Mouse (Mus musculus) leukemia stem cell, adult 10-12 weeks (primary cell): ENCODE results near the gene Lefty1. TPM values are rescaled to one million over a fixed set of nuclear protein-coding genes. Genes with fewer than 3 reads are reported as not detected.

ENCODE experiments used
- polyA plus RNA-seq: library from polyadenylated mRNA; stranded (reverse); fragments of >175 nt; gene quantifications from 2 replicates; pipeline ENCODE4 v1.2.3, GENCODE M21; 2012; ENCODE audit warnings: low replicate concordance

The Lefty1 gene
- polyA plus RNA-seq, result 10.0 and 16.2 TPM in 2 replicates

GRCm38 (mm10) chr1:180934467-180935419 is at the start of gene Lefty1:
Lefty1 (plus strand) TSS chr1:180935022.

DNA sequence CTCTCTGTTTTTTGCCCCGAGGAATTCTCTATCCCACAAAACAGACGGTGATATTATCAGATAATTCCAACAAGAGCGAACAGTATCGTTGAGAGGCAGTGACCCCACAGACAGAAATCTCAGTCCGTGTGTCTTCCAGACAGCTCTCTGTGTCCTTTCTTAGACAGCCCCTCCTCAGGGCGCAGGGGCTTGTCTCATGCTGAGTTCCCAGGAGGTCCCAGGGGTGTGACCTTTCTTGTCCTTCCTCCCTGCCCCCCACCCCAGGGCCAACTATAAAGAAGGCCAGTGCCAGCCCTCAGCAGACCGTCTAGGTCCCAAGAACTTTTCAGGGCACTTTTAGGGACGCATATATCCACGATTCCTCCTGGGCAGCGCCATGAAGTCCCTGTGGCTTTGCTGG is 42.0 kb upstream of the Lefty1 start, which contains the start of gene Lefty2:
Lefty2 (plus strand) TSS at position 301 of the 400 bp plus-strand sequence.

DNA sequence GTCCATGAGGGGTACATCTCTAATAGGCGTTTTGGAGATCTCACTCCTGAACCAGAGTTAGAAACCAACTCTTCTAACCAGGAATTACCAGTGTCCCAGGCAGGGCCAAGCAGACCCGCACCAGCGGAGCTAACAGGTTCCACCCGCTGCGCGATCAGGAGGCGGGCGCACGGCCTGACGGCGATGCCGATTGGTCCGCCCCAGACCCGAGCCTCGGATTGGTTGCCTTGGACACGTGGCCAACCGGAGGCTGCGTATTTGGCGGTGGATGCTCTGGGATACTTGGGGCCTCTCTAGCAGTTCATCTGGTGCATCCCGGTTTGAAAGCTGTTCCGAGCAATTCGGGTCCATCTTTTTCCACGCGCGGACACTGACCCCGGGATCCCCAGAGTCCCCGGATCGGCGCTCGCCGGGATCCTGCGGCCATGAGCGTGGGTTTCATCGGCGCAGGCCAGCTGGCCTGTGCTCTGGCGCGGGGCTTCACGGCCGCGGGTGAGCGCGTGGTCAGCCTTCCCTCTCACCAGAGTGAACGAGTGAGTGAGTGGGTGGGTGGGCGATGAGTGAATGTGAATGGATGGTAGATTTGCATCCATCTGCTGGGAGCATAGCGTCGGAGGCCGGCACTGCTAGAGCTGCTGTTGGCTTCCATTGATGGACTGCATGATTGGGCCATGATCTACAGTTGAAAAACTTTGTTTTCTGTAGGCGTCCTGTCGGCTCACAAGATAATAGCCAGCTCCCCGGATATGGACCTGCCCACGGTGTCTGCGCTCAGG is 30.6 kb upstream of the Lefty1 start, which contains the start of gene Pycr2:
Pycr2 (plus strand) TSS at position 255 of the 776 bp plus-strand sequence.

DNA sequence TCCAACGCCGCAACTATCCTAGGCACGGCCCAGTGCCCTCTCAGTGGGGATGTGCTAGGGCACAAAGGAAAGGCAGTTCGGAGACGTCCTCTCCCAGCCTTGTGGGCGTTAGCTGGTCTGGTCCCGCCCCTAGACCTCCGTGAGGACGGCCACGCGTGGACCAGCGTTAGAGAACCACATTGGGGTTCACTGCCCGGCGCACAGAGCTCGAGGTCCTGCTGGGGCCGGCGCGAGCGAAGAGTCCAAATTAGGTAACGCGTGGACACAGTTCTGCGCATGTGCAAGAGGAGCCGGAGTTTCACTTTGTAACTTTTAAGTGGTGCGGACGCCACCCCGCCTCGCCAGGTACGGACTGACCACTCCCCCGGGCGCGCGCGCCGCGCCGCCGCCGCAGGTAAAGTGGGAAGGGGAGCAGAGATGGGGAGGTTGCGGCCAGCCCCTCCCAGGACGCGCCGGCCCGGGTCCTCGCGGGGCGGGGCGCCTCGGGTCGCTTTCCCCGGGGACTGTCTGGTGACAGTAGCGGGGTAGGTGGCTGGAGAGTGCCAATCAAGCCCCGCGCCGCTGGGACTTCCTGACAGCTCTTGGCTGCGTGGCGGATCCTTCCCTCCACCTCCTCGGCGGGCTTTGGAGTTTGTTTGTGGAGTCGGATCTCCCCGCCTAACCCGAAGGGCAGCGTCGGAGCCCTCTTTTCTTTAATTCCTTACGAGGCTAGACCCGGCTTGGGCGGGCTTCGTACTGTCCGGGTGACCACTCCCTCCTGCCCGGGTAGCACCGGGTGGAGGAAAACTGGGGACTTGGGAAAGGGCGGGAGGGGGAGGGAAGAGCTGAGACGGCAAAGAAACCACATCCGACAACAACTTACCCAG is 7.6 kb downstream of the Lefty1 start, which contains the start of gene Tmem63a:
Tmem63a (plus strand) TSS at position 179 of the 866 bp plus-strand sequence.

Other genes with a start within 250 kb of the Lefty1 start
- not detected in 2 replicates for gene Mixl1, start 238.0 kb upstream of the Lefty1 start, polyA plus RNA-seq
- gene Acbd3, start 209.0 kb upstream of the Lefty1 start, polyA plus RNA-seq, result 3.6 and 4.6 TPM in 2 replicates
- gene H3f3a, start 121.1 kb upstream of the Lefty1 start, polyA plus RNA-seq, result 59.5 and 513 TPM in 2 replicates
- 3.2 and 14.2 TPM in 2 replicates for gene Sde2, start 83.9 kb upstream of the Lefty1 start, polyA plus RNA-seq
- not detected in 2 replicates for gene Lefty2, start 41.9 kb upstream of the Lefty1 start, polyA plus RNA-seq
- gene Pycr2, start 30.7 kb upstream of the Lefty1 start, polyA plus RNA-seq, result 353 and 400 TPM in 2 replicates
- gene Tmem63a, start 7.3 kb downstream of the Lefty1 start, polyA plus RNA-seq, result 15.9 and 22.0 TPM in 2 replicates
- 2.3 and 3.0 TPM in 2 replicates for gene Ephx1, start 85.9 kb downstream of the Lefty1 start, polyA plus RNA-seq
- not detected in 2 replicates for gene 9130409I23Rik, start 116.2 kb downstream of the Lefty1 start, polyA plus RNA-seq
- gene Nvl, start 209.2 kb downstream of the Lefty1 start, polyA plus RNA-seq, result 5.7 and 5.9 TPM in 2 replicates
- 21.3 and 54.4 TPM in 2 replicates for gene Cnih4, start 209.7 kb downstream of the Lefty1 start, polyA plus RNA-seq